In the genomic region with DNA sequence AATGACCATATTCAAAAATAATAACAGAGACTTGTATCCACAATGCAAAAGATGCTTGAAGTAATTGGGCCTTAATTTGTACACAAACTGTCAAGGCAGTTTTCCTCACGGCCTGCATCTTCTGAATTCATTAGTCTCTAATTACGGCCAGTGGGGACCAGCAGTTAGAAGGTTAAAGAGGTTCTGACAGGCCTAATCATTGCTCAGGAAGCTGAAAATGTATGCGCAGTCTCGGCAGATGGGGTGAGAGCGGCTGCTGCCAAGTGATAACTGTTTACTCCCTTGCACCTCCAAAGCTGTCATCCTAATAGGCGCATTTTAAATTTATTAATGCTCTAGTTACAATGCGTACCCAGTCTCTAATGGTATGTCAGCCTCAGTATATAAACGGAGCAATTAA, we compare ENCODE assay signal across 16 mouse cellular contexts.
DNase-seq lines count a peak whose midpoint lies in the region; ATAC-seq lines count a peak whose summit lies in the region.
"Had no signal": no experiment of that assay in that cellular context is flagged by ENCODE, and none has a peak within 500 bp of the region (broad histone marks: within the 10 kb centered on the region; RNA-seq: fewer than 3 reads in every experiment).

No protein-coding gene starts in this region.

- H3K9ac ChIP-seq in hindbrain, embryonic 16.5 days (ENCODE audit: low read depth, low read length): no peak overlapping the region
- no peak overlapping the region for H3K9ac ChIP-seq in midbrain, embryonic 11.5 days (ENCODE audit: low read length)
- no peak overlapping the region for H3K9ac ChIP-seq in kidney, embryonic 15.5 days
- H3K9ac ChIP-seq: heart, embryonic 13.5 days; neural tube, embryonic 12.5 days had no signal

- H3K27me3 ChIP-seq in hindbrain, embryonic 16.5 days (replicated peaks; ENCODE audit: control insufficient read depth, insufficient read depth, low read length): 0 out of 2 replicates have a peak, but pooled peaks cover 2% of the 10 kb centered on the region
- no peaks in the 10 kb centered on the region for H3K27me3 ChIP-seq in midbrain, embryonic 11.5 days (ENCODE audit: control insufficient read depth, insufficient read depth, low read length)
- 0 out of 2 replicates have a peak, but pooled peaks cover 10% of the 10 kb centered on the region for H3K27me3 ChIP-seq in kidney, embryonic 15.5 days
- H3K27me3 ChIP-seq: neural tube, embryonic 12.5 days had no signal

- no peak overlapping the region for H3K4me3 ChIP-seq in hindbrain, embryonic 16.5 days (ENCODE audit: low read length)
- no peak overlapping the region for H3K4me3 ChIP-seq in midbrain, embryonic 11.5 days (ENCODE audit: low read depth, low read length)
- H3K4me3 ChIP-seq in kidney, embryonic 15.5 days (replicated peaks): no peak overlapping the region
- H3K4me3 ChIP-seq: heart, embryonic 13.5 days; neural tube, embryonic 12.5 days had no signal

- DNase-seq in cerebellum, postnatal 10 days: peak; percentile 77 to 78
- DNase-seq in cerebellum, adult 11-12 months: no peak
- DNase-seq in brain, adult 2 months (ENCODE audit: low read depth, low spot score): peak; percentile 11
- no peak for DNase-seq in midbrain, embryonic 11.5 days (ENCODE audit: low spot score, missing footprints)
- no peak for DNase-seq in lung, postnatal 36 days
- no peak for DNase-seq in heart, postnatal 25 days (ENCODE audit: low spot score)
- DNase-seq: adrenal gland, postnatal 36 days; gastrocnemius, postnatal 25 days; right cerebral cortex, postnatal 14 days had no signal

- 36% methylated on average over 8 of the region's 8 CpGs for WGBS in hindbrain, embryonic 16.5 days
- 65% methylated on average over 8 of the region's 8 CpGs for WGBS in midbrain, embryonic 11.5 days
- WGBS in kidney, embryonic 15.5 days: 53% methylated on average over 8 of the region's 8 CpGs

- no peak overlapping the region for H3K27ac ChIP-seq in hindbrain, embryonic 16.5 days (ENCODE audit: low read depth, low read length)
- no peak overlapping the region for H3K27ac ChIP-seq in midbrain, embryonic 11.5 days (ENCODE audit: low read depth, low read length)
- no peak overlapping the region for H3K27ac ChIP-seq in kidney, embryonic 15.5 days
- H3K27ac ChIP-seq: heart, embryonic 13.5 days; macrophage; neural tube, embryonic 12.5 days had no signal

- ATAC-seq in hindbrain, embryonic 16.5 days: peak; percentile 52; the same call in 1 of the 2 replicates
- peak; percentile 54; the same call in 1 of the 2 replicates for ATAC-seq in midbrain, embryonic 11.5 days (ENCODE audit: low FRiP score)
- ATAC-seq in kidney, embryonic 15.5 days (replicated peaks; ENCODE audit: low FRiP score): no peak
- ATAC-seq: inflammation-experienced regulatory T-cells, adult 6 months had no signal

- H3K36me3 ChIP-seq in hindbrain, embryonic 16.5 days (ENCODE audit: control insufficient read depth, insufficient read depth, low read length): no peaks in the 10 kb centered on the region
- H3K36me3 ChIP-seq in midbrain, embryonic 11.5 days (ENCODE audit: control insufficient read depth, insufficient read depth, low read length): no peaks in the 10 kb centered on the region
- no peaks in the 10 kb centered on the region for H3K36me3 ChIP-seq in kidney, embryonic 15.5 days
- H3K36me3 ChIP-seq: heart, embryonic 13.5 days; neural tube, embryonic 12.5 days had no signal

- no peak overlapping the region for H3K4me2 ChIP-seq in hindbrain, embryonic 16.5 days (ENCODE audit: low read length)
- H3K4me2 ChIP-seq in midbrain, embryonic 11.5 days: no peak overlapping the region
- no peak overlapping the region for H3K4me2 ChIP-seq in kidney, embryonic 15.5 days
- H3K4me2 ChIP-seq: heart, embryonic 13.5 days; liver, embryonic 11.5 days; neural tube, embryonic 12.5 days had no signal

- intact Hi-C loops in heart, postnatal 25 days (cut with DNase I): no loop called here

- H3K4me1 ChIP-seq in hindbrain, embryonic 16.5 days (ENCODE audit: control insufficient read depth, insufficient read depth, low read depth, low read length): no peaks in the 10 kb centered on the region
- no peaks in the 10 kb centered on the region; the same call in 1 of the 2 replicates for H3K4me1 ChIP-seq in midbrain, embryonic 11.5 days (ENCODE audit: control insufficient read depth, insufficient read depth, low read length)
- H3K4me1 ChIP-seq in kidney, embryonic 15.5 days: no peaks in the 10 kb centered on the region
- H3K4me1 ChIP-seq: neural tube, embryonic 12.5 days had no signal

- H3K9me3 ChIP-seq in hindbrain, embryonic 16.5 days (ENCODE audit: control insufficient read depth, low read length): no peaks in the 10 kb centered on the region
- H3K9me3 ChIP-seq in midbrain, embryonic 11.5 days (ENCODE audit: control insufficient read depth, low read length): no peaks in the 10 kb centered on the region
- H3K9me3 ChIP-seq in kidney, embryonic 15.5 days (replicated peaks): no peaks in the 10 kb centered on the region
- H3K9me3 ChIP-seq: heart, embryonic 13.5 days; neural tube, embryonic 12.5 days had no signal

Comparison
In these comparisons a context has a peak if more than half of its experiments do, and no peak if none do; other contexts are left out.
1. DNase-seq: peak in cerebellum, postnatal 10 days (2 of 2) and brain, adult 2 months (single experiment); none in cerebellum, adult 11-12 months (single experiment), midbrain, embryonic 11.5 days (single experiment), lung, postnatal 36 days (single experiment) and heart, postnatal 25 days (single experiment).